Mouse (Mus musculus) regulatory T cell (primary cell): ENCODE measurements around the gene Fubp1.
"Not testable (repeated sequence)": the region's sequence is repeated elsewhere in the genome, so short reads cannot be mapped to it uniquely, and the experiment has no call there.

Source experiments
- in situ Hi-C: fragments of 300-600 bp; cut with MboI, MseI; formaldehyde crosslinking; loops from one replicate; pipeline ENCODE4 v1.15.1; 2025; ENCODE audit warnings: high pct_unique_total_duplicates

Fubp1 gene

DNA sequence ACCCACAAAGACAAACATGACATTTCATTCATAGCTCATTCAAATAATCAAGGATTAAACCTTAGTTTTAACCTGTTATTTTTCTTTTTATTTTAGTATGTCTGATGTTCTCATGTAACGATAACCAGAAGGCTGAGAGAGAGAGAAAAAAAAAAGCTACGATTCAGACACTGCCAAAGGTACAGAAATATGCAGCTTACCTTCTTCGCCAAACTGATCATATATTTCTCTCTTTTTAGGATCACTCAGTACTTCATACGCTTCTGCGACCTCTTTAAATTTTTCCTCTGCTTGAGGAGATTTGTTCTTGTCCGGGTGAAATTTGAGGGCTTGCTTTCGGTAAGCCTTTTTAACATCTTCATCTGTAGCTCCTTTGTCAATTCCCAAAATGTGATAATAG lies 17.0 kb upstream of the Fubp1 start:
- in situ Hi-C loops: no loop called here

DNA sequence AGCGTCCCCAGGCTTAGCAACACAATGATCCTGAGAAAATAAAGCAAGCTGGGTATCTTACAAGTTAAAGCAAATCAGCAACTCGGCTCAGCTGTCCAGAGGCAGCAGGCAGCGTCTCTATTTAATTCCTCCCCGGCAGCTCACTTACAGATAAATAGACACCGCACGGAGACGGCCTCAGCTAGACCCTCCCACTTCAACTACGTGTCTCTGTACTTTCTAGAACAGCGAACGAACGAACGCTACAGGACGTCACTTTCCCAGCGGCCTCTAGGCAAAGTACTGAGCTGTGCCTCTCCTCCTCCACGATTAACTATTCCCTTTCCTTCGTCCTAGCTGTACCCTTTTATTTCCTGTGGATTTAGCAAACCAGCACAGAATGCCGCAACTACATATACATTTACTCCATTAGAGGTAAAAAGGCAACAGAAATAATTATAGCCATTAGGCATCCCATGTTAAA lies 16.6 kb upstream of the Fubp1 start:
- in situ Hi-C loops: no loop called here

DNA sequence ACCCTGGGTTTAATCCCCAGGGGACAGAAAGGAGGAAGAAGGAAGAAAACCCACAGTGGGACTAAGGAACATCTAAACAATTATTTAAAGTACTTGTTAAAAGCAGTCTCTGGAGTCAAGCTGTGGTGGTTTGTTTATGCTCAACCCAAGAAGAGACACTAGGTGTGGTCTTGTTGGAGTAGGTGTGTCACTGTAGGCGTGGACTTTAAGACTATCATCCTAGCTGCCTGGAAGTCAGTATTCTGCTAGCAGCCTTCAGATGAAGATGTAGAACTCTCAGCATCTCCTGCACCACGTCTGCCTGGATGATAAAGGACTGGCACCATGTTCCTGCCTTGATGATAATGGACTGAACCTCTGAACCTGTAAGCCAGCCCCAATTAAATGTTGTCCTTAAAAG lies 13.0 kb upstream of the Fubp1 start:
- in situ Hi-C loops: not testable (repeated sequence)

DNA sequence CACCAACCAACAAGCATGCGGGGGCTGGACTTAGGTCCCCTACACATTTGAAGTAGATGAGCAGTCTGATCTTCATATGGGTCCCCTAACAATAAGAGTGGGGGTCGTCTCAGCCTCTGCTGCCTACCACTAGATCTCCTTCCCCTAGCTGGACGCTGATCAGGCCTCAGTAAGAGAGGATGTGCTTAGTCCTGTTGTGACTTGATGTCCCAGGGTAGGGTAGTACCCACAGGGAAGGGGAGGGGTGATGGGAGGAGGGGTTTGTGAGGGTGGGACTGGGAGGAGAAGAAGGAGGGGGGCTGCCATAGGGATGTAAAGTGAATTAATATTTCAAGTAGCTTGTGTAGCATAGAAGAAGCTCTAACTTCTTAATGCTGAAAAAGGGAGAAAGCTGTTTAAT lies 11.1 kb upstream of the Fubp1 start:
- in situ Hi-C loops: no loop called here

DNA sequence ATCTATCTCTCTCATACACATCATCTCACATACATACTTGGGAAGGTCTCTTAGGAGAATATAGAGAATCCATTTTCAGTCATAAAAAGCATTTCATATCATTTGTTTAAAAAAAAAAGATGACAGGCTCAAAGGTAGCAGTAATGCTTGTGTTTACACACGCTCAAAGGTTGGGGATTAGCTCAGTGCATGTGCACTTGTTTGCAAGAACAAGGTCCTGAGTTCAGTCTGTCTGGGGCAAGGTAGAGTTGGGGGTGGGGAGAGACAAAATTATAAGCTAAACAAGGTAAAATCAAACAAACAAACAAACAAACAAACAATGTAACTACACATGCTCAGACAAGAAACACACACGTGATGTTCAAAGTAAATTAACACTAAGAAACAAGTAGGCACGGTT lies 9.0 kb upstream of the Fubp1 start:
- in situ Hi-C loops: no loop called here

DNA sequence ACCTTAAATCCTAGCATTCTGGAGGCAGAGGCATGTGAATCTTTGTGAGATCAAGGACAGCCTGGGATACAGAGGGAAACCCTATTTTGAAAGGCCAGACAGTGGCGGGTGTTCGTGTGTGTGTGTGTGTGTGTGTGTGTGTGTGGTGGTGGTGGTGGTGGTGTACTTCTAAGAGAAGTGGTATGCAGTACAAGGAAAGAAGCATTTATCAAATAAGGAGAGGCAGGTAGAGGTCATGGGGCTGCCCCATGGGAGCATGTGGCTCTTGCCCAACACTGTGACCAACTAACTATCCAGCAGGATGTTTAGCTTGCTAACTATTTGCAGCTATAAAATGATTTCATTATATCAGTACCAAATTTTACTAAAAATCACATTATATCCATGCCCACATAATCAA lies 8.6 kb upstream of the Fubp1 start:
- in situ Hi-C loops: no loop called here

DNA sequence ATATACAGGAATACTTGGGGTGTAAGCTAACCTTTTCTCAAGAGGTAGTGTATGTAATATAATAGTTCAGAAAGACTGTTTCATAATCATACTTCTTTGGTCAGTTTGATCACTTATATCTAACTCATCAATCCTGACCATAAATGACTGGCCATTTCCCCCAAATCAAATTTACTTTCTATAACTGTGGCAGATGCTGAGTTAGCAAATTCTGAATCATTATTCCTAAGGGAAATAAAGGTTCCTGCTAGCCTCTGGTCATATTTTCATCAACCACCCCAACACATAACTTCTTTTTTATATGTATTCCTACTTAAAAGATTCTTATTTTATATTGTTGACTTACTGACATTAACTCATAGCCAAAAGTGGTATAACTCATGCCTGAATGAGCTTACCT lies 7.3 kb upstream of the Fubp1 start:
- in situ Hi-C loops: no loop called here

DNA sequence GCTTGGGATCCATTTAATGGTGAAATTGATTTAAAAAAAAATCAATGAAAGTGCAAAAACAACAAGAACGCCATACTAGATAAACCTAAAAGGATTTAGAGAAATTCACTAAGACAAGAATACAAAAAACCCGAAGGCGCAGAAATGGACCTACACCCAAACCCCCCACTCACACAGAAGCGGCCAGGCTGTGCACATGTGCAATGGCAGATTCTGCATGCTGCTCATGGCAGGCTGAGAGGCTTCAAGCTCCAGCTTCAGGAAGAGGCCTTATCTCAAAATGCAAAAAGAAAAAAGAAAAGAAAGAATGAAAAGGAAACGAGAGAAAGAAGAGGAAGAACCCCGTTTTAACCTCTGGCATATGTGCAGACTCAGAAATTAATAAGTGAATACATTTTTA lies 6.8 kb upstream of the Fubp1 start:
- in situ Hi-C loops: no loop called here

DNA sequence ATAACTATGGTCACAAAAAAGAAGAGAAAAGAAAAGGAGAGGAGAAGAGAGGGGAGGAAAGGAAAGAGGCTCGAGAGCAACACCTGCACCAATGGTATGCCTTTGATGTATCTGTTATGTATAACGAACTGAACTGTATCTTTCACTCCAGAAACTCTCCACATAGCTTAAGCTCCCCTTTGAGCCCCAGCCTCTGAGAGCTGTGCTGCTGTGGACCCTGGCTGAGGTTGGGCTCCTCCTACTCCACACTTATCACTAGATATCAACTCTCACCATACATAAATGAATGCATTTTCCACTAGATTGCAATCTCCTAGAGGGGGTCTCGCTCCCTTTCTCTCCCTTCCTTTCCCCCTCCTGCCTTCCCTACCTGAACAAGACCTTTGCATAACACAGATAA lies 6.2 kb upstream of the Fubp1 start:
- in situ Hi-C loops: no loop called here

DNA sequence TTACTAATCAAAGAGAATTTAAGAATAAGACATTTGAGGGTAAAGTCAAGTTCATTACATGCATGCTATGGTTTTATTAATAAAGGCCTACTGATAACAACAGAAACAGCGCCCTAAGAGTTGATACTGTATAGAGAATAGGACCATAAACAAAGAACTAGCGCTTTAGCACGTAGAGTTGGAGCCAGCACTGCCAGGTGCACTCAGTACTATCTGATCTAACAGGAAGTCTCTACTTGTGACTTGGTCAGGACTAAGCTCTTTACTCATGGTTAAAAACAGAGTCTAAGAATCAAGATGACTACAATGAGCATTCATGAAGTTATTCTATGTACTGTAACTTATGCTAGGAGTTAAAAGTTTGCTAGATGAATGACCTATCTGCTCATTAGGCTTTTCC lies 5.6 kb upstream of the Fubp1 start:
- in situ Hi-C loops: no loop called here

DNA sequence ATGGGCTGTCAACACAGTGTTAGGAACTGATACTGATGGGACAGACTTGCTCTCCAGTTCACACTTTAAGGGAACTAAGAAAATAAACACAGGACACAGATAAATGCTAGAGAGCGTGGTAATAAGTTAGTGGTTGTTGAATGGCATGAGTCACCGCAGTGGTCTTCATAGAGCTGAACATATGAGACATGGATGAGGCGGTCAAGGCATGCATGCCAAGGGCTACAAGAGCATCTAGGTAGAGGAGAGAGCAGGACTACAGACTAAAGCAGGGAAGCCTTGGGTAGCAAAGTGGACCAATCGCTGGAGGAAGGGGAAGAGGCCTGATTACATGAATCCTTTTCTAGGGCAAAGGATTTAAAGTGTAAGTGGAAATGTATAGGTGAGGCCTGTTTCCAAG lies 3.1 kb upstream of the Fubp1 start:
- in situ Hi-C loops: no loop called here

DNA sequence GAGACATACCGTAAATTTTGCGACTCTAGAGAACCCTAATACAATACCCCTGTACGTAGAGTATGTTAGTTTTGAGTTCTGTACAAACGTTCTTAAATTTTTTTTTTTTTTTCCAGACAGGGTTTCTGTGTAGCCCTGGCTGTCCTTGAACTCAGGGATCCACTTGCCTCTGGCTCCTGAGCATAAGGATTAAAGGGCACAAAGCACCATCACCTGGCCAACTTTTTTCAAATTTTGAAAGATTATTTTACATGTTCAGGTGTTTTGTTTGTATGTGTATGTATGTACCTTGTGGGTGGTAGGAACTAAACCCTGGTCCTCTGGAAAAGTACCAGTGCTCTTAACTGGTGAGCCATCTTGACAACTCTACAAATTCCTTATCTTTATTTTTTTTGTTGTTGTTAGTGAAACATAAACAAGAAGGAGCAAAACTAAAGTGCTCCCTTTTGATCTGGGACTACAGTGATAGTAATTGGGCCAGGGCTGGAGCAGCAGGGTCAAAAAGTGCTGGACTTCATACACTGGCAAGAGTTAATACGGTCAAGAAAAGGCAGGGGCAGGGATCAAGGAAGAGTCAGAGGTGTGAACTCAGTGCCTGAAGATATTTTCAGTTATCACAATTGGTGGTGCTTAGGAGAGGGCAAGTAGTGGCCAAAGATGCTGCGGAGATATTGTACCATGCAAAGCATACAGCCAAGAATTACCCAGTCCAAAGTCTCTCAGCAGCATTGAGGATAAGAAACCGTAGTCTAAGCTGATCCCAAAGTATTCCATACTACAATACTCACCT lies 1.9 kb upstream of the Fubp1 start:
- in situ Hi-C loops: no loop called here

DNA sequence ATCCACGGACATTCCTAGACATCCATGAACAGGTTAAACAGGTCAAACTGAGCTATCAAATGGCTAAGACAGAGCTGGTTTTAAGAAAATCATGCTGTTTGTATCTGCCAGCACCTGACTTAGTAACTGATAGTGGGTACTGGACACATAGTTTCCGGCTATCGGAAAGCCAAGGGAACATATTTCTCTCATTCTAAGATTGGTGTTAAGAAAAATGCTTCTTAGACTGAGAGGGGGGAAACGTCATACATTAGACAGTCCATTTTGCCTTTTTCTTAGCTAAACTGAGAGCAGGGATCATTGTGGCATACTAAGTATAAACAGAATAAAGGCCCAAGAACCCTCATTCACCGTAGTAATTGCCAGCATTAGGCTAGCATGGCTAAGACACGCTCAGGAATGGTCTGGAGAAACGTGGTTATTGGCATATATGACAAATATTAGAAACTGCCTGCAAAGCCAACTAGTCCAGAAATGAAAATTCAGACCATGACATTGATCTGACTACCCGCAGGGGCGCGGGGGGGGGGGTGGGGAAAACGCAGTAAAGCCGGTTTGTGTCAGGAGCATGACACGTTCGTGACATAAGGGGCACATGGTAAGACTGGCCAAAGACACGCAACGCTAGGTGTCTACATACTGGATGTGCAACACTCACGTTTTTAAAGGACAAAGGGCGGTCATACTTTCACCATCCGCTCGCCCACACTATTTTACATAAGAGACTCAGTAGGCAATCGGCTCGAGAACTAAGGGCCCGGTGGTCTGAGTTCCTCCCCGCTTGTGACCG lies 850 bp upstream of the Fubp1 start:
- in situ Hi-C loops: no loop called here

DNA sequence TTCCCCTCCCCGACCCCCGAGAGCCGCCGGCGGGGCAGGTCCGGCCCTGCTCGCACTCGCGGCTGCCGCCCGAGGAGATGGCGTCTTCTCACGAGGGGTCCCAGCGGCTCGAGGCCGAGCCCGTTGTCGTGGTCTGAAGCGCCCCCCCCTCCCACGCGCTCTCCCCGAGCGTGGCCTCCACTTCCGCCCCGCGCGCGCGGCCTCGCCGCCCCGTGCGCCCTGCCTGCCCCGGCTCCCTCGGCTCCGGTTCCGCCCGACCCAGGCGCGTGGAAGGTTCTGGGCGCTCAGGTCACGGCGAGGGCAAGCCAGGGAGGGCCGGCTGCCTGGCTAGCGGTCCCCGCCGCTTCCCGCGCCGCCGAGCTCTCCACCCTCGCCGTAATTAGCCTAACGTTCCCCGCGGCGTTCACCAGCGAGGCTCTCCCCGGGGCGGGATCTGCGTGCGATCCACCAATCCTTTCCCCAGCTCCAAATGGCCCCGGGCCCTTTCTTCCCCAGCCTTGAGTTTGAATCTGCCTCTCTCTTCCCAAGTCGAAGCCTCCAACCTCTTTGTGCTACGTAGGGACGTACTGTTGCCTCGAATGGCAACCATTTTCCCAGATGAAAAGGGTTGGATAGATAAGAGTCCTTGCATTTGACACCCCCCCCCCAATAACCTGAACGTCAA lies 638 bp downstream of the Fubp1 start:
- in situ Hi-C loops: loop anchor here (10.0 kb wide), 1 partner anchor 1704 kb away; the partner anchor contains the start of gene Rabggtb

DNA sequence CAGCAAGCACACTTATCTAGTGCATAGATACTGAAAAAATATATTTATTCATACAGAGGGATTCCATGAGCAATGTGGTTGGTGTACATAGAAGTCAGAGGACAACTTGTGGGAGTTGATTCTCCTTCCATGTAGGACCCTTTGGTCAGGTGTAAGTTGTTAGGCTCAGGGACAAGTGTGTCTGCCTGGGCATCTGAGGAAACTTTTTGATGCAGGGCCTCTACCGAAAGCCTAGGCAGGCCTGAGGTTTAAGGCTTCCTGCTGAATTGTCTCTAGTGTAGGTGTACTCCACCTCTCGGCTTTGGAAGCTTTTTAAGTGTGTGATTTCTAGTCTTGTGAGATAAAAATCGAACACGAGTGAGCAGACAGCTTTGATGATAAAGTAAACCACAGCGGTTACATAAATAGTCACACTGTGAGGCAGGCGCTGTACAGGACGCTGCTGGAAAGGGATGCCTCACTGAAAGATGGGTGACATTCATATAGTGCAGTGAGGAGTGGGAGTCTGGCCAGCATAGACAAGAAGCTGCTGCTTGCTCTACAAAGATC lies 1.6 kb downstream of the Fubp1 start:
- in situ Hi-C loops: loop anchor here (10.0 kb wide), 1 partner anchor 1703 kb away; the partner anchor contains the start of gene Rabggtb

DNA sequence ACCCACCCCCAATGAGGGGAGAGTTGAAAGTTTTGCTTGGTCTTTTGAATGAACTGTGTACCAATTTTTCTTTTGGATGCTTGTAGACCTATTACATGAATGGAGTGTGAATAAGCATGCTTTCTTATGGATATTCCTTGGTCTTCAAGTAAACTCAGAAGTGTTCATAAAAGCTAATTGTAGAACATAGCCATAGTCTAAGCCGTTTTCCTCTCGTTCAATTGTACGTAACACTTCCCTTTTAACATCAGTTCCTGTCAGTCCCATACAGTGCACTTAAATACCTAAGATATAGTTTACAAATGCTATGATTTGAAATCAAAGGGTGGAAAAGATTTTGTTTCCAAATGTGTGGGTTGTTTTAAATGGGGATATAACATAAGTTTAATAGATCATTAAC lies 3.2 kb downstream of the Fubp1 start:
- in situ Hi-C loops: loop anchor here (10.0 kb wide), 1 partner anchor 1701 kb away; the partner anchor contains the start of gene Rabggtb

DNA sequence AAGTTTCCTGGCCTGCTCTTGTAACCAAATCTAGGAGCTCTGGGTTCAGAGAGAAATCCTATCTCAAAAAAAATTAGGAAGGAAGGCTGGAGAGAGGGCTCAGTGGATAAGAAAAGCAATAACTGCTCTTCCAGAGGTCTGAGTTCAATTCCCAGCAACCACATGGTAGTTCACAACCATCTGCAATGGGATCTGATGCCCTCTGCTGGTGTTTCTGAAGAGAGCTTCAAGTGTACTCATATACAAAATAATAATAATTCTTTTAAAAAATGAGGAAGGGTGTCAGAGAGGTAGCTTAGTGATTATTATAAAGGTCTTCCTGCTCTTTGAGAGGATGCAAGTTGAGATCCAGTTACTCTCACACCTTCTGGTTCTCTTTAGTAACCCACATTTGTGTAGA lies 14.7 kb downstream of the Fubp1 start:
- in situ Hi-C loops: no loop called here

DNA sequence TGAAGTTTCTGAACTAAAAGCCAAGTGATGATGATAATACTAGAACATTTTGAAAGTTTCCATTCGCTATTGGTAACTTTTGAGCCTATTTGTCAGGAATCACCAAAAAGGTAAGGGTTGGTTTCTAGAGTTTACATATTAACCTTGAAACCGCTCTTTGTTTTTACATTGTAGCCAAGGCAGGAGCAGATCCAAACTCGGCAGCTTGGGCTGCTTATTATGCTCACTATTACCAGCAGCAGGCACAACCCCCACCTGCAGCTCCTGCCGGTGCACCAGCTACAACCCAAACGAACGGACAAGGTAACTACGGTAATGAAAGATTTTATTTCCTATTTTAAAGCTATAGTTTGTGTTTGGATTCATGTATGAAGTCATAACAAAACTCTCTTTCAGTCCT lies 15.7 kb downstream of the Fubp1 start:
- in situ Hi-C loops: no loop called here

DNA sequence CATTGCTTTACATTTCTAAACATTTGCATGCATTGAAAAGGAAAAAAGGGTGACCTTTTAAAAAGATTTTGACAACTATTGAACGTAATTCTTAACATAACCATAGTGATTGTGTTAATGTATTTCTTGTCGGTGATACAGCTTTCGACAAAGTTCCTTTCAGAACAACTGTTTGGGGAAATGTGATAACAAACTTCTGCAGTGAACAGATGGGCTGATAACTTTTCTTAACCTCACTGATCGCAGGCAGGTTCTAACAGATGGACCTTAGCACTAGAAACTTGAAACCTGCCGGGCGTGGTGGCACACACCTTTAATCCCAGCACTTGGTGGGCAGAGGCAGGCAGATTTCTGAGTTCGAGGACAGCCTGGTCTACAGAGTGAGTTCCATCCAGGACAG lies 18.6 kb downstream of the Fubp1 start:
- in situ Hi-C loops: no loop called here

DNA sequence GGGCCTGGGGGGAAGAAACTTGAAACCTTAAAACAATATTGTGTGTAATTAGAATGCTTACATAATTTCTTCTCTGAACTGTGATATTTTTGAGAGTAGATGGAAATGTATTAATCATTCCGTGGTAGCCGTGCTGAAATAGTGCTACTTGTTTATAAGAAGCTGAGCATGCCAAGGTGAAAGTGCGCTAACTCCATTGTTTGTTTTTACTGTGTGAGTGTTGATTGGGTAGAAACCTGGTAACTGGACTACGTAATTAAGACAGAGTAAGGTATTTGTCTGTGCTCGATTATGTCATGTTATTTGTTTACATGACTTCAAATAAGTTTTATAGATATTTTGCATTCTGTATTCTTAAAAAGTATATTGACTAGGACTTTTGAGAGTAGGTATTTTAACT lies 19.0 kb downstream of the Fubp1 start:
- in situ Hi-C loops: no loop called here

DNA sequence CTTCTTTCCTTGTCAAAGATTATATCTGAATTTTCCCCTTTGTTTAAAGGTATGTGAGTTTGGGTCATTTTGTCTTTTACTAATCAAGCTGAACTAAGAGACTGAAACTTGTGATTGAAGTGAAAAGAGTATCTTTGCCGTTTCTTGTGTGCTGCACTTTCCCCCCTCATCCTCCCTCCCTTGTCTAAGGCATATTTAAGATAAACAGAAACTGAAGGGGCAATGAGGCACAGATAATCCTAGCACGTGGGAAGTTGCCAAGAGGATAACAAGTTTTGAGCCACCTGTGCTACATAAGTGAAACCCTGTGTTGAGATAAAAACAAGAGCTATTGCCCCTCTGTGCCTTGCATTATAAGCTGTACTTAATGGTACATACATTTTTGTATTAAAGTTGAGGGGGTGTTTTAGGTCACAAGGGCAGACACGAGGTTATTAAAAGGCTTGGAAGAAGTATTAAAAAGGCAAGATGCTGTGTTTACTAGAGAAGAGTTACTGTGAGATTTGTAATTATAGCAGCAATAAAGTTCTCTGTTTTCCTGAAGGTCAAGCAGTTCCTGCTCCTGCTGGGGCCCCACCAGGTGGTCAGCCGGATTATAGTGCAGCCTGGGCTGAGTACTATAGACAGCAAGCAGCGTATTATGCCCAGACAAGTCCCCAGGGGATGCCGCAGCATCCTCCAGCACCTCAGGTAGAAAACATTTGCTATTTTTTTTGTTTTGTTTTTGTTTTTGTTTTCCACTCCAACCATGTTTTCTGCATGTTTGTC lies 21.3 kb downstream of the Fubp1 start:
- in situ Hi-C loops: no loop called here
